Mouse (Mus musculus): ENCODE results near the gene Csnk2b. TPM values are rescaled to one million over a fixed set of nuclear protein-coding genes. Genes with fewer than 3 reads are reported as not detected.

Csnk2b gene
- total RNA-seq, 2 experiments from 2014 or later: 170 to 178 TPM

- no peak for TF ChIP-seq CTCF (conservative IDR thresholded peaks at IDR 0.05)
- H3K27ac ChIP-seq: no peak overlapping the region
- DNase-seq (ENCODE audit: low spot score in 2 of 2): no peak
- H3K4me3 ChIP-seq: no peak overlapping the region
These were observed 37.8 kb upstream of the Csnk2b start for GRCm38 (mm10) chr17:35159638-35160037.

GRCm38 (mm10) chr17:35158850-35159593, 37.2 kb upstream of the Csnk2b start:
- Histone ChIP-seq H3K4me3 (no peak overlapping the region), H3K27ac (no peak overlapping the region)
- no peak for TF ChIP-seq CTCF (conservative IDR thresholded peaks at IDR 0.05)
- no peak for DNase-seq (ENCODE audit: low spot score in 2 of 2)

- Histone ChIP-seq H3K4me3 (no peak overlapping the region), H3K27ac (no peak overlapping the region)
- DNase-seq (ENCODE audit: low spot score in 2 of 2): no peak
- TF ChIP-seq CTCF (conservative IDR thresholded peaks at IDR 0.05): no peak
These were observed 35.9 kb upstream of the Csnk2b start for GRCm38 (mm10) chr17:35157661-35158175.

GRCm38 (mm10) chr17:35157254-35157653, 35.4 kb upstream of the Csnk2b start:
- DNase-seq (ENCODE audit: low spot score in 2 of 2): no peak
- H3K27ac ChIP-seq: no peak overlapping the region
- H3K4me3 ChIP-seq: no peak overlapping the region
- TF ChIP-seq CTCF (conservative IDR thresholded peaks at IDR 0.05): no peak

DNA sequence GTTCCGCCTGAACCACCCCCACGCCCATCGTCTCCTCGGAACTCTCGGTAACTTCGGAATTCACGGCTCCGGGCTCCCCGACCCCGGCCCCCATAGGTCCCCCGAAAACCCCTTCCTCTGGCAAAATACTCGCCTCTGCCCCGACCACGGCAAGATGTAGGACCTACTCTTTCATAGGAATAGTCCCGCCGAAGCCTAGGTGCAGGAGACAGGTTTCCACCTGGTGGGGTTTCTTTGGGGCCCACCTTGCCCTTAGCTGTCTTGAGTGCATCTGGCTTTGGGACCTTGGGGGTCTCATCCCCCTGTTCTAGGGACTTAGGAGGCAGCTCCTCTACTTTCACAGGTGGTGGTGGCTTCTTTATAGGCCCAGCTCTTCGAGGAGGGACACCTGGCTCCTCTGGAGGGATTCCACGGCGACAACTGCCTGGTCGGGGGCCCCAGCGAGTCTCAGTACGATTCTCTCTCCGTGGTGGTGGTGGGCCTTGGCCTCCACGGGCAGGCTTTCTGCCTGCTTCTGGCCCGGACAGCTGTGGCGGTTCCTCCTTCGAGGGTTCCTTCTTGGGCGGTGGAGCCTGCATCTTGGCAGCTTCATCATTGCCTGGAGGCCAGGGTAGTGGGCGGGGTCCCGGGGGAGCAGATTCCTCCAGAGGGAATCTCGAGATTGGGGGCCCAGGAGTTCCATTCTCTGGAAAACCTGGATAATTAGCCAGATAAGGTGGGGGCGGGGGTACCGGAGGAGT, 34.8 kb upstream of the Csnk2b start:
- no peak overlapping the region for H3K4me3 ChIP-seq
- no peak for TF ChIP-seq CTCF (conservative IDR thresholded peaks at IDR 0.05)
- no peak for DNase-seq (ENCODE audit: low spot score in 2 of 2)

GRCm38 (mm10) chr17:35155451-35155850, 33.6 kb upstream of the Csnk2b start:
- Histone ChIP-seq H3K4me3 (no peak overlapping the region), H3K27ac (no peak overlapping the region)
- TF ChIP-seq CTCF (conservative IDR thresholded peaks at IDR 0.05): no peak
- no peak for DNase-seq (ENCODE audit: low spot score in 2 of 2)

More for the DNA sequence above, 34.8 kb upstream of the Csnk2b start:
- no peak overlapping the region for H3K27ac ChIP-seq

DNA sequence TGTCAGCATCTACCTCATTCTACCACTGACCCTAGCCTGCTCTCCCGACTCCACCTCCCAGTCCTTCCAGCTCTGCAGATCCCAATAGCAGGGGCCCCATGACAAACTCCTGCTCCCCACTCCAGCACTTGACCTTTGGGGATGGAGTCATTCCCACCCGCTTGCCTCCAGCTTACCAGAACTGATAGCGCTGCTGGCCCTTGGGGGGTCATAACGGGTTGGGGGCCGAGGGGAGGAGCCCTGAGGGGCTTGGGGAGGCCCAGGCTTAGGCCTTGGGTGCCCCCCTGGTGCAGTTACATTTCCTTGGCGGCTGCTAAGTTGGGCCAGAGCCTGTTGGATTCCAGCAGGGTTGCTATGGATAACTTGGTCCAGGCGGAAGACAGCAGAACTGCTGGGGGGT, 32.8 kb upstream of the Csnk2b start:
- no peak for TF ChIP-seq CTCF (conservative IDR thresholded peaks at IDR 0.05)
- no peak for DNase-seq (ENCODE audit: low spot score in 2 of 2)
- no peak overlapping the region for H3K27ac ChIP-seq
- H3K4me3 ChIP-seq: no peak overlapping the region

DNA sequence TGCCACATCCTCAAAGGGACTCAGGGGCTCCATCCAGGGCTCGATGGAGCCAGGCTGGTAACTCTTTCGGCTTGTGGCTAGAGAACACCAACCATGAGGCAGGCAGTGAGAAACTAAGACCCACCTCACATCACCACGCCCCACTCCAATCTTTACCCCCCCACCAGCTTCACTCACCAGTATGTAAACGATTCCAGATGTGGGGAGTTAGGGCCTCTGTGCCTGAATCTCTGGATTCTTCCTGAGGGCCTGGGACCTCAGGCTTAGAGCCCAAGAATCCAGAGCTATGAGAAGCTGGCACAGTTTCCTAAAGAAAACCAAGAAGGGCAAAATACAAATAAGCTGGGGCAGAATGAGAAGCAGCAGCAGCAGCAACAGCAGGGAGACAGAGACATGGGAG, 32.1 kb upstream of the Csnk2b start:
- DNase-seq (ENCODE audit: low spot score in 2 of 2): no peak
- no peak for TF ChIP-seq CTCF (conservative IDR thresholded peaks at IDR 0.05)
- Histone ChIP-seq H3K4me3 (no peak overlapping the region), H3K27ac (no peak overlapping the region)

- DNase-seq (ENCODE audit: low spot score in 2 of 2): no peak
- Histone ChIP-seq H3K27ac (no peak overlapping the region), H3K4me3 (no peak overlapping the region)
- TF ChIP-seq CTCF (conservative IDR thresholded peaks at IDR 0.05): no peak
These were observed 31.2 kb upstream of the Csnk2b start for GRCm38 (mm10) chr17:35153077-35153476.

DNA sequence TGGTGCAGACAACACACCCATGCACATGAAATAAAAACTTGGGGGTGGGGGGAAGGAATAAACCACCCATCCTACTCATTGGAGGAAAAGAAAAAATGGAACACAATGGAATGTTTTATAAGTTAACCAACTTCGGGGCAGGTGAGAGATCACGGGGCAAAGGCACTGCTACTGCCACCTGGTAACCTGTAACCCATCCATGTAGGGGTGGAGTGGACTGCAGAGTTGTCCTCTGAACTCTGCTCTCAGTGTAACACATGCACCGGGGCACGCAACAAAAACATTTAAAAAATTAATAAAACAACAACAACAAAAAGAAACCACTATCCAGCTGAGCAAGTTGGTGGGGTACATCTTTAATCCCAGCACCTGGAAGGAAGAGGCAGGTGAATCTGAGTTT, 30.3 kb upstream of the Csnk2b start:
- Histone ChIP-seq H3K4me3 (no peak overlapping the region), H3K27ac (no peak overlapping the region)
- DNase-seq (ENCODE audit: low spot score in 2 of 2): no peak
- TF ChIP-seq CTCF (conservative IDR thresholded peaks at IDR 0.05): no peak

DNA sequence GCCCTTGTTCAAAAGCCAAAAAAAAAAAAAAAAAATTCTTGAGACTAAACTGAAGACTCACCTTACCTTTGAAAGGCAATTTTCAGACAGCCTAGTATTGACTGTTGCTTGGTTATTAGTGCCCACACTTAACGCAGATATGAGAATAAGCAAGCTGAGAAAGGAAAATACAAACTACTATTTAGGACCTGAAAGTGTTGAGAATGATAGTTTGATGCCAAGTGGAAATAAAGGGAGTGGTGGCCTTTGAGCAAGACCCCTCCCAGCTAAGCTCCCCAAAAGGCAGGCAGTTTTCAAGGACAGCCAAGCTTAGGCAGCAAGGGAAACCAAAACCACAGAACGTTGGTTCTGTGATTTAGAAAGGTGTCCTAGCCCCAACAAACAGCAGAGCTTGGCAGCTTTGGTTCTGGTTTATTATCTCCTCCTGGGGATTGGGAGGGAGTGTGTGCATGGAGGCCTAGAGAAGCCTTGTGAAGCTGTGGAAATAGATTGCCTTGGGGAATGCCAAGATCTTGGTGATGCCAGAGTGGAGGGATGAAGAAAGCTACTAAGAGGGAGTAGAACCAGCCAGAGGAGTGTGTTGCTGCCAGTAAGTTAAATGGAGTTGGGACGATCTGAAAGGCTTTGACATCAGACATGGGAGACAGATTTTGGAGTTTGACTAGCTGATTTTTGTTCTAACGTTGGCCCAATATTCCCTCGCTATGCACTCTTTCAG, 26.2 kb upstream of the Csnk2b start:
- TF ChIP-seq CTCF (conservative IDR thresholded peaks at IDR 0.05): no peak
- DNase-seq (ENCODE audit: low spot score in 2 of 2): no peak
- H3K4me3 ChIP-seq: no peak overlapping the region
- H3K27ac ChIP-seq: no peak overlapping the region; the same call in 1 of the 2 replicates

DNA sequence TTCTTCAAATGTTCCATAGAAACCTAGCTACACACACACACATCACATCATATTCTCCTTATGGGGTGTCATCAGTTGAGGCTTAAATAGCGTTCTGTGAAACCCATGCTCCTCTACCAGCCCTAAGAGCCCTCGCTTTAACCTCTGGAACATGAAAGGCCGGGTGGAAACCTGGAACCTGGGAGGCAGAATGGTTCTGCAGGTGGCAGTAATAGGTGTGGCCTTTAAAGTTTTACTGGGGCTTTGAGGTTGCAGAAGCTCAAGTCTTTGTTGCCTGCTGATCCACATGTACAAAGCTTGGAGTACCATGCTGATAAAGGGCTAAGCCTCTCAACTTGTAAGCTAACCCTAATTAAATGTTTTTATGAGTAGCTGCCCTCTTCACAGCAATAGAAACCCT, 25.5 kb upstream of the Csnk2b start:
- DNase-seq (ENCODE audit: low spot score in 2 of 2): no peak
- Histone ChIP-seq H3K27ac (no peak overlapping the region), H3K4me3 (no peak overlapping the region)
- no peak for TF ChIP-seq CTCF (conservative IDR thresholded peaks at IDR 0.05)

- no peak for TF ChIP-seq CTCF (conservative IDR thresholded peaks at IDR 0.05)
- H3K4me3 ChIP-seq: no peak overlapping the region
- no peak for DNase-seq (ENCODE audit: low spot score in 2 of 2)
- no peak overlapping the region for H3K27ac ChIP-seq
These were observed 24.3 kb upstream of the Csnk2b start for GRCm38 (mm10) chr17:35146139-35146538.

All from layer of hippocampus, adult 2 months (tissue).